Mouse (Mus musculus): ENCODE data around the gene Rnf114.
A peak's percentile ranks its signal among the peaks of the same experiment; 100 is the strongest.

Gene Rnf114

DNA sequence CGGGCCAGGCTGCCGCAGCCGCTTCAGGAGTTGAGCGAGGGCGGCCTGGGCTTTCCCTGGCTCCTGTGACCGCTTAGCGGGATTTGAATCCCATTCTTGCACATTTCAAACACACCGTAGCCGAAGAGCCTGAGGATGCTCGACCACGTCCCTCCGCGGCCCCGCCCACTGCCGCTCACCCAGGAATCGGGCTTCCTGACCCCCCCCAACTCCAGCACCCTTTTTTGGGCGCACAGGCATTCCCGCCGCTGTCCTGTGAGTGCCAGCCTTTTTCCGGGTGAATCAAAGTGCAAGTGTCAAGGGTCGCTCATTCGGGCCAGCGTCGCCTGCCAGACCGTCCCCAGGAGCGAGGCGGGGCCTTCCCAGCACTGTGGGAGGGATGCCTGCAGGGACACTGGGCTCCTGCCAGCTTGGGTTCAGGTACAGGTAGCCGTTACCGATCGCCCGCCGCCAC, 11.5 kb downstream of the Rnf114 start:
- DNase-seq (ENCODE audit: low read depth, low spot score): peak; percentile 15

GRCm38 (mm10) chr2:167505127-167505526, 12.7 kb downstream of the Rnf114 start:
- no peak for DNase-seq (ENCODE audit: low read depth, low spot score)

GRCm38 (mm10) chr2:167506546-167507260, 14.3 kb downstream of the Rnf114 start:
- no peak for DNase-seq (ENCODE audit: low read depth, low spot score)

GRCm38 (mm10) chr2:167507719-167508385, 15.4 kb downstream of the Rnf114 start:
- DNase-seq (ENCODE audit: low read depth, low spot score): no peak

GRCm38 (mm10) chr2:167508569-167508968, 16.1 kb downstream of the Rnf114 start:
- DNase-seq (ENCODE audit: low read depth, low spot score): no peak

GRCm38 (mm10) chr2:167510485-167510884, 18.0 kb downstream of the Rnf114 start:
- DNase-seq (ENCODE audit: low read depth, low spot score): no peak

DNA sequence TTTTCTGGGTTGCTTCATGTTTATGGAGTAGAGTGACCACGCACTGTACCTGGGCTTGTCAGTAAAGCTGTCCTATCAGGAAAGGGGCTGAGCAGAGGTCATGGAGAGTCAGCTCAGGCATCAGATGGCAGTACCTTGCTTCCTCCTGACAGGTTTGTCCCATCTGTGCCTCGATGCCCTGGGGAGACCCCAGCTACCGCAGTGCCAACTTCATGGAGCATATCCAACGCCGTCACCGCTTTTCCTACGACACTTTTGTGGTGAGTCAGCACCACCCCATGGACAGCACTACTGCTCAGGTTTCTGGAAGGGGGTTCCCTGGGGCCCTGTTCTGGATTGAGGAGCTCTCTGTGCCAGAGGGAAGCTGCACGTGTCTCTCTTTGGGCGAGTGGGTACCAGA, 19.9 kb downstream of the Rnf114 start:
- no peak for DNase-seq (ENCODE audit: low read depth, low spot score)

DNA sequence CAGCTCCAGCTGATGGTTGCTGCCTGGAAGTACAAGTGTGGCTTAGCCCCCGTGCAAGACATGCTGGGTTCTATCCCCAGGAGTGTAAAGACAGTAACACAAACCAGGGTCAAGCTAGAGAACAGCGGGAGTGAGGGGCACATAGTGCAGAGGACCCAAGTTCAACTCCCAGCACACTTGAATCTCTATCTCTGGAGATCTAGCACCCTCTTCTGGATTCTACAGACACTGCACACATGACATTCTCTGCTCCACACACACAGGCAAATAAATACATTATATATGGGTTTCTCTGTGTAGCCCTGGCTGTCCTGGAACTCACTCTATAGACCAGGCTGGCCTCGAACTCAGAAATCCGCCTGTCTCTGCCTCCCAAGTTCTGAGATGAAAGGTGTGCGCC, 20.5 kb downstream of the Rnf114 start:
- DNase-seq (ENCODE audit: low read depth, low spot score): no peak

DNA sequence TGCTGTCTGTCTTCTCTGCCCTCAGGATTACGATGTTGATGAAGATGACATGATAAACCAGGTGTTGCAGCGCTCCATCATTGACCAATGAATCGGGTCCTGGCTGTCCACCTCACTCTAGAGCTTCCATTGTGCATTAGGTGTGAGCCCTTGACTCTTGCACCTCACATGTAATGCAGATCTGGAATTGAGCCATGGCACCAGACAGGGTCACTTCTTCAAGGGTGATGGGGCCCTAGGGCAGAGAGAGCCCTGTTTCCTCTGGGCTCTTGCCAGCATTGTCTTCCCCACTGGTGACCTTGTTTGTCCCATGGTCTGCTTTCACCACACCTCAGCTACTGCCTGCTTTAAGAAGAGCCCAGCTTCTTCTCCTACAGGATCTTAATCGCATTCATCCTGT, 22.2 kb downstream of the Rnf114 start:
- no peak for DNase-seq (ENCODE audit: low read depth, low spot score)

DNA sequence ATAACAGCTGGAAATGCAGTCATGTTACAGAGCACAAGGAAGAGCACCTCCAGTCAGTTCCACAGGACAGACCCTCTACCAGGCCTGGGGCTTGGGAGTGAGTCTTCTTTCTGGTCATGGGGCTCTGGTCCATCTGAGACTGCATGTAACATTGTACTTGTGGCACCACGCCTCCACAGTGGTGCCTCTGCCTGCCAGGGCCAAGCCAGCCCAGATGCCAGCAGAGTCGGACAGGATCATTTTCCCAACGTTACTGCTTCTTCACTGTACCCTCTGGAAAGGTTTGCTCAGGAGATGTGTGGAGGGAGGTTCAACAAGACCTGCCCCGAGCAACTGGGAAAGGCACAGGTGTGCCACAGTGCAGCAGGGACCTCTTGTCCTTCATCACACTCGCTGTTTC, 23.2 kb downstream of the Rnf114 start:
- no peak for DNase-seq (ENCODE audit: low read depth, low spot score)

DNA sequence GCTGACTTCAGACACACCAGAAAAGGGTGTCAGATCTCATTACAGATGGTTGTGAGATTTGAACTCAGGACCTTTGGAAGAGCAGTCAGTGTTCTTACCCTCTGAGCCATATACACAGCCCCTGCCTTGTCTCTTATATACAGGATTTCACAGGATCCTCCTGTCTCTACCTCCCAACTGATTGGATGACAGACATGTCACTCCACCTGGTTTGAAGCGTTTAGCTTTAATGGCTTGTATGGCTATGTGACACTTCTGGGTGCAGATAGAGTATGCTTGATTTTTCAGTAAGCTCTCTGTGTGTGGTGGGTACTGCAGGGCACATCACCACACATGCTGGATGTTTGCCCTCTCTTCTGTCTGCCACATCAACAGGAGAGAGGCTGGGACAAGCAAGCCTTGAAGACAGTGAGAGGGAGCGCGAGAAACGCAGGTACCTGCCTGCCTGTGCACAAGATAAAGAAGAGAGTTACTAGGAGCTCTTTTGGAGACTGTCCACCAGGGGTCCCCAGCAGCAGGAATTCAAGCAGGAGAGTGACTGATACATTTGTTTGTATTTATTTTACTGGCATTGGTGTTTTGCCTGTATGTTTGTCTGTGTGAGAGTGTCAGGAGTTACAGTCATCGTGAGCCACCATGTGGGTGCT, 27.3 kb downstream of the Rnf114 start:
- DNase-seq (ENCODE audit: low read depth, low spot score): no peak

DNA sequence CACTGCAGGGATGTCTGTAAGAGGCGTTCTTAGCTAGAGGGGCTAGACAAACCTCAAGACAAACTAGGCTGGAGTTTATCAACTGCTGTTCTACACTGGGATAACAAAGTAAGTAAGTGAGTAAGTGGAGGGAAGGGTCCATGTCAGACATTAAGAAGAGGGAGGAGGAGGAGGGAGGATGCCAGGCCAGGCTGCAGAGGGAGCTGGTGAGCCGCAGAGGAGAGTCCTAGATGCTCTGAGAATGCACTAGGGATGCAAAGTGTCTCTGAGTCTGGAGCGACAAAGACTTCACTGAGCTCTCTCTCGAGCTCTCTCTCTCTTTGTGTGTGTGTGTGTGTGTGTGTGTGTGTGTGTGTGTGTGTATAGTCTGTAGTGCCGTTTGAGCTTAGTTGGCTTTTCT, 35.8 kb downstream of the Rnf114 start:
- DNase-seq (ENCODE audit: low read depth, low spot score): no peak

GRCm38 (mm10) chr2:167529935-167530513, 37.6 kb downstream of the Rnf114 start:
- no peak for DNase-seq (ENCODE audit: low read depth, low spot score)

DNA sequence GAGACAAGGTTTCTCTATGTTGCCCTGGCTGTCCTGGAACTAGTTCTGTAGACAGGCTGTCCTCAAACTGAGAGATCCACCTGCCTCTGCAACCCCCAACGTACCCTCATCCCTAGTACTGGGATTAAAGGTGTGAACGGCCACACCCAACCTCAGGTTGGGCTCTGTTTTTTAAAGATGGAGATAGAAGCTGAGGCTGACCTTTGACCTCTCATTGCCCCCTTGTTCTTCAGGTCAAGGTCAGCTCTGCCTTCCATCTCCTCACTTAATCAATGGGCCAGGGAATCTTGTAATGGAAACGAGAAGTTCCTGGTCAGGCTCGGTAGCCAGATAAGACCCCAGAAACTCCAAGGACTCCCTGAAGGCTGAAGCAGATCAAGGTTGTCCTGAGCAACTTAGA, 38.1 kb downstream of the Rnf114 start:
- no peak for DNase-seq (ENCODE audit: low read depth, low spot score)

DNA sequence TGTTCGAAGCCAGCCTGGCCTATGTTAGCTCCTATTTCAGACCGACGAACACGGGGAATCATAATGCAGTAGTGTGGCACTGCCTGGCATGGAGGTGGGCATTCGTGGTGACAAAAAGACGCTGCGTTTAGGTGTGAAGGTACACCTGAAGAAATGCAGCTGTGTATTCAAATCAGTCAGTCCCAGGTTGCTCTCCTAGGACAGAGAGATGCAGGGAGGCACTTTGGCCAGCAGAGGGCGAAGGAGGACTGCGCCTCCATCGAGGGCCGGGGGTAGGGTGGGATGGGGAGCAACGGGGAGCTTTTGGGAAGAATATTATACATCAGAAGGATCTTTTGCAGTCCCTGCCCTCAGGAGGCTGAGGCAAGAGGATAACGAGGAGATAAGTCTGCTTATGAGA, 39.7 kb downstream of the Rnf114 start:
- peak; percentile 76 for DNase-seq (ENCODE audit: low read depth, low spot score)

DNA sequence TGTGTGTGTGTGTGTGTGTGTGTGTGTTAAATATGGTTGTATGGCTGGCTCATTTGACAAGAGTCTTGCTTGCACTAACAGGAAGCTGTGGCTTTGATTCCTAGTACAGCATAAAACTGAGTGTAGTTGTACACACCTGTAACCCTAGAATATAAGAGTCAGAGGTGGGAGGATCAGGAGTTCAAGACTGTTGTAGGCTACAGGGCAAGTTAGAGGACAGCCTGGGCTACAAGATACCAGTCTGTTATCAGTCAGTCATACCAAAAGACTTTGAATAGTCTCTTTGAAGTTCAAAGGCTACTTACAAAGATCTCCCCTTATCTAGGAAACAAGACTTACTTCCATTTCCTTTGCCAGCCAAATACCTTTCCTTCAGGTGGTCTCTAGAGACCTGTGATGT, 41.4 kb downstream of the Rnf114 start:
- no peak for DNase-seq (ENCODE audit: low read depth, low spot score)

DNA sequence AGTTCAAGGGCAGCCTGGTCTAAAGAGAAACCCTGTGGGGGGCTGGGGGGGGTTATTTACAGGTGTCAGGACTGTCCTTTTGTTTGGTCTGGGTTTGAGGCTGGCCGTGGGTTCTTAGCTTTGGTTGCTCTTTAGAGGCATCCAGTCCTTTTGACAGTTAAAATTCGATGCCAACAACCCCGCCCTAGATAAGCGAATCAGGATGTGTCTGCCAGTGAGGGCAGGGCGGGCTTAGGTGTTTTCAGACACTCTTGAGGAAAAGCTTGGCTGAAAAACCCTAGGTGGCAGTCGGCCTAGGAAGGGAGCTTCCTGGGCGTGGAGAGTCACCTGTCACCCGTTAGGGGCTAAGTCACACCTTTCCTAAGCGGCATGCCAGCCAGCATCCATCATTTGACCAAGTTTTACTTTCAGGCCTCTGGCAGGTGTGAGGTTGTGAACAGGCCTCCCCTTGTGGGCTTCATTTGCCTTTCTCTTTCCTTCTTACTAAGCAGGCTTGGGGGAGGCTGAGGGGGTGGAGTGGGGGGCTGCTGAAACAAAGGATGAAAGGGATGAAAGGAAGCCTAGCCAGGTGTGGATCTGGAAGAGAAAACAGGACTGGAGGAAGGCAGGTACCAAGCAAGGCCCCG, 44.0 kb downstream of the Rnf114 start:
- DNase-seq (ENCODE audit: low read depth, low spot score): no peak

DNA sequence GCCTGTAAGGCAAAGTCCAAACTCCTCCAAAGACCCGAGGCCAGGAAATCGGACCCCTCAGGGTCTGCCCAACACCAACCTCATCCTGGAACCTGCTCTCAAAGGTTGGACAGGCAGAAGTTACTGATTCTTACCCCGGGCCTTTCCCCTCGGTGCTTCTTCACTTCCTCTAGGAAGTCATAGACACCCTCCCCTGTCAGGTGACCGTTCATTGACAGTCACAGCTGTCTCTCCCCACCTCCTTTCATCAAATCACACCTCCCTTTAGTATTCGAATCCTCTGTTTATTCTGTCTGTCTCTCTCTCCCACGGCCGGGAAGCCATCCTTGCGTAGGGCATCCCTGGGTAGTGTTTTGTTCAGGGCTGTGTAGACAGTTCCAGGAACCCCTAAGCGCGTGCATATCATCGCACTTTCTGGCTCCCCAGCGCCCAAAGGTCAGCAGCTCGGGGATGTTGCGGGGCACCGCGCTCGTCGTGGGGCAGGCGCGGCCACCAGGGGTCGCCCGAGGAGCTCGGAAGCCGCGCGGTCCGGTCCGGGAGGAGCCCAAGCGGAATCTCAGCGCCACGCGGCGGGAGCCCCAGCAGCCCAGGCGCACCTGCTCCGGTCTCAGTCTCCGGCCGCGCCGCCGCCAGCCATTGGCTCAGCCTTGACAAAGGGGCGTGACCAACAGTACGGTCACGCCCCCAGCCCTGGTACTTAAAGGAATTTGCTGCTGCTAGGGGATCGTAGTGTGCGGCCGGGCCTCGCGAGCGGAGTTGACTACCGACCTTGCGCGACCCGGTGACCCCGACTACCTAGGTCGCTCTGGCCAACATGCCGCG, 45.2 kb downstream of the Rnf114 start, which contains the start of gene Snai1:
Gene Snai1 (plus strand): TSS at position 720 of the 822 bp plus-strand sequence.
- DNase-seq (ENCODE audit: low read depth, low spot score): peak; percentile 98

GRCm38 (mm10) chr2:167538671-167539306, 46.3 kb downstream of the Rnf114 start:
- DNase-seq (ENCODE audit: low read depth, low spot score): no peak

All from mesoderm, embryonic 11.5 days (tissue).